Comparison of ENCODE assay signal across 31 mouse cellular contexts in the genomic region with DNA sequence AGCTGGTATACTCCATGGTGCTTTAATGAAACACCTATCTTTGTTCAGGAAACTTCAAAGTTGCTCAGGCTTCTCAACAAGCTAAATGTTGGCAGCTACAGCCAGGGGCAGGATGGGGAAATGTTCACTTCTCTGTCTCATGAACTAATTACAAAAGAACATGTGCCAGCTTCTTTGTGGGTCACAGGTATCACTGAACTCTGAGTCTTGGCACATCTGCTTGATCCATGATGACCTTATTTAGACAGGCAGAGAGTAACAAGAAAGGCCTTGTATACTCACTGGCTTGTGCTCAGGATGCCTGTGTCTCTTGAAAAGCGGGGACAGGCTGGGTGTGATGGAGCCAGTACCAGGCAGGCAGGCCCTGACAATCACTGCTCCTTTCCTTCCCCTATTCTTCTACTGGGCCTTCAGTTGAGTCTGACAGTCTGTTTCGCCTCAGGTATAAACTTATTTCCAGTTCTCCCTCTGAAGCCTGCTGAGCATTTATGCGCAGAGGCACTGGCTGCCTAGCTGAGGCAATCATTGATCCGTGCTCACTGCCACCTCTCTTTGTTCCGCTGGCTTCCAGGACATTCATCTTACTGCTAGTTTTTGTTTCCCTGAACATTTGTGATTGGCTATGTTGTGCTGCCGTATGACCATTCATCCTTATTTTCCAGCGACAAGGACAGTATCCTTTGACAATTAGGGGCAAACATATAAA.
DNase-seq lines count a peak whose midpoint lies in the region; ATAC-seq and TF ChIP-seq lines count a peak whose summit lies in the region.
"Had no signal": no experiment of that assay in that cellular context is flagged by ENCODE, and none has a peak within 500 bp of the region (broad histone marks: within the 10 kb centered on the region; RNA-seq: fewer than 3 reads in every experiment).

No protein-coding gene starts in this region.

- H3K9me3 ChIP-seq in hindbrain, embryonic 10.5 days = no peaks in the 10 kb centered on the region
- no peaks in the 10 kb centered on the region for H3K9me3 ChIP-seq in hindbrain, embryonic 14.5 days (ENCODE audit: control insufficient read depth, low read length)
- no peaks in the 10 kb centered on the region for H3K9me3 ChIP-seq in neural tube, embryonic 12.5 days
- H3K9me3 ChIP-seq in neural tube, embryonic 15.5 days (replicated peaks) = no peaks in the 10 kb centered on the region
- H3K9me3 ChIP-seq in hindbrain, embryonic 16.5 days (ENCODE audit: control insufficient read depth, low read length) = no peaks in the 10 kb centered on the region
- H3K9me3 ChIP-seq in midbrain, postnatal 0 days (ENCODE audit: low read length) = no peaks in the 10 kb centered on the region
- H3K9me3 ChIP-seq: embryonic facial prominence, embryonic 13.5 days; G1E; heart, embryonic 13.5 days; liver, embryonic 15.5 days; lung, embryonic 15.5 days had no signal

- H3K4me3 ChIP-seq in hindbrain, embryonic 10.5 days = no peak overlapping the region
- no peak overlapping the region for H3K4me3 ChIP-seq in hindbrain, embryonic 14.5 days (replicated peaks; ENCODE audit: low read length)
- no peak overlapping the region for H3K4me3 ChIP-seq in neural tube, embryonic 12.5 days
- H3K4me3 ChIP-seq in neural tube, embryonic 15.5 days (replicated peaks) = no peak overlapping the region
- no peak overlapping the region for H3K4me3 ChIP-seq in hindbrain, embryonic 16.5 days (ENCODE audit: low read length)
- no peak overlapping the region for H3K4me3 ChIP-seq in midbrain, postnatal 0 days (ENCODE audit: low read depth, low read length)
- H3K4me3 ChIP-seq: embryonic facial prominence, embryonic 13.5 days; erythroblast, embryonic 14.5 days; heart, adult 2 months; heart, embryonic 13.5 days; liver, embryonic 15.5 days; lung, embryonic 15.5 days; megakaryocyte, embryonic 14.5 days had no signal

- H3K36me3 ChIP-seq in hindbrain, embryonic 10.5 days = no peaks in the 10 kb centered on the region
- H3K36me3 ChIP-seq in hindbrain, embryonic 14.5 days (replicated peaks; ENCODE audit: control insufficient read depth, insufficient read depth) = no peaks in the 10 kb centered on the region
- H3K36me3 ChIP-seq in neural tube, embryonic 12.5 days = no peaks in the 10 kb centered on the region
- H3K36me3 ChIP-seq in neural tube, embryonic 15.5 days = no peaks in the 10 kb centered on the region
- H3K36me3 ChIP-seq in hindbrain, embryonic 16.5 days (ENCODE audit: control insufficient read depth, insufficient read depth, low read length) = no peaks in the 10 kb centered on the region
- no peaks in the 10 kb centered on the region for H3K36me3 ChIP-seq in midbrain, postnatal 0 days (ENCODE audit: insufficient read depth, low read length)
- H3K36me3 ChIP-seq: embryonic facial prominence, embryonic 13.5 days; G1E; heart, embryonic 13.5 days; liver, embryonic 15.5 days; lung, embryonic 15.5 days had no signal

- peaks cover 5% of the 10 kb centered on the region; the same call in 1 of the 2 replicates for H3K4me1 ChIP-seq in hindbrain, embryonic 10.5 days (replicated peaks)
- peaks cover 18% of the 10 kb centered on the region for H3K4me1 ChIP-seq in hindbrain, embryonic 14.5 days (replicated peaks; ENCODE audit: control insufficient read depth, insufficient read depth, low read length)
- 0 out of 2 replicates have a peak, but pooled peaks cover 2% of the 10 kb centered on the region for H3K4me1 ChIP-seq in neural tube, embryonic 12.5 days
- peaks cover 17% of the 10 kb centered on the region for H3K4me1 ChIP-seq in neural tube, embryonic 15.5 days
- no peaks in the 10 kb centered on the region; the same call in 1 of the 2 replicates for H3K4me1 ChIP-seq in hindbrain, embryonic 16.5 days (ENCODE audit: control insufficient read depth, insufficient read depth, low read depth, low read length)
- H3K4me1 ChIP-seq in midbrain, postnatal 0 days (ENCODE audit: insufficient read depth, low read length) = no peaks in the 10 kb centered on the region; the same call in 1 of the 2 replicates
- H3K4me1 ChIP-seq: heart, embryonic 13.5 days; liver, embryonic 15.5 days; lung, embryonic 15.5 days; megakaryocyte, embryonic 14.5 days had no signal

- H3K27ac ChIP-seq in hindbrain, embryonic 10.5 days = peak overlapping the region; percentile 35; the same call in 1 of the 2 replicates
- no peak overlapping the region for H3K27ac ChIP-seq in hindbrain, embryonic 14.5 days
- no peak overlapping the region for H3K27ac ChIP-seq in neural tube, embryonic 12.5 days
- H3K27ac ChIP-seq in neural tube, embryonic 15.5 days (replicated peaks) = no peak overlapping the region
- no peak overlapping the region for H3K27ac ChIP-seq in hindbrain, embryonic 16.5 days (ENCODE audit: low read depth, low read length)
- no peak overlapping the region for H3K27ac ChIP-seq in midbrain, postnatal 0 days (ENCODE audit: low read depth, low read length)
- H3K27ac ChIP-seq: embryonic facial prominence, embryonic 13.5 days; heart, adult 2 months; heart, embryonic 13.5 days; liver, embryonic 15.5 days; lung, embryonic 15.5 days; stomach, postnatal 0 days had no signal

- 67% methylated on average over 7 of the region's 7 CpGs for WGBS in hindbrain, embryonic 10.5 days
- 39% methylated on average over 7 of the region's 7 CpGs for WGBS in hindbrain, embryonic 14.5 days
- WGBS in neural tube, embryonic 12.5 days = 38% methylated on average over 7 of the region's 7 CpGs
- WGBS in neural tube, embryonic 15.5 days = 33% methylated on average over 7 of the region's 7 CpGs
- WGBS in hindbrain, embryonic 16.5 days = 42% methylated on average over 7 of the region's 7 CpGs
- WGBS in midbrain, postnatal 0 days = 43% methylated on average over 7 of the region's 7 CpGs

- H3K4me2 ChIP-seq in hindbrain, embryonic 14.5 days (replicated peaks) = no peak overlapping the region
- H3K4me2 ChIP-seq in neural tube, embryonic 12.5 days (replicated peaks) = no peak overlapping the region
- no peak overlapping the region for H3K4me2 ChIP-seq in neural tube, embryonic 15.5 days
- no peak overlapping the region for H3K4me2 ChIP-seq in hindbrain, embryonic 16.5 days (ENCODE audit: low read length)
- H3K4me2 ChIP-seq in midbrain, postnatal 0 days (ENCODE audit: low read depth, low read length, poor library complexity, severe bottlenecking) = no peak overlapping the region
- H3K4me2 ChIP-seq: embryonic facial prominence, embryonic 13.5 days; heart, embryonic 13.5 days; liver, embryonic 15.5 days; lung, embryonic 15.5 days had no signal

- H3K9ac ChIP-seq in hindbrain, embryonic 14.5 days = no peak overlapping the region
- H3K9ac ChIP-seq in neural tube, embryonic 12.5 days = no peak overlapping the region
- no peak overlapping the region for H3K9ac ChIP-seq in neural tube, embryonic 15.5 days (replicated peaks)
- H3K9ac ChIP-seq in hindbrain, embryonic 16.5 days (ENCODE audit: low read depth, low read length) = no peak overlapping the region; the same call in 1 of the 2 replicates
- no peak overlapping the region for H3K9ac ChIP-seq in midbrain, postnatal 0 days (replicated peaks; ENCODE audit: low read length, poor library complexity, severe bottlenecking)
- H3K9ac ChIP-seq: embryonic facial prominence, embryonic 13.5 days; heart, embryonic 13.5 days; liver, embryonic 15.5 days; lung, embryonic 15.5 days had no signal

- no peak for ATAC-seq in hindbrain, embryonic 14.5 days (ENCODE audit: low FRiP score)
- ATAC-seq in neural tube, embryonic 12.5 days (ENCODE audit: low FRiP score, low read depth) = peak; percentile 51
- no peak for ATAC-seq in neural tube, embryonic 15.5 days (ENCODE audit: low FRiP score)
- peak; percentile 45; the same call in 1 of the 2 replicates for ATAC-seq in hindbrain, embryonic 16.5 days
- ATAC-seq in midbrain, postnatal 0 days (ENCODE audit: low FRiP score) = peak; percentile 16; the same call in 1 of the 2 replicates
- ATAC-seq: forebrain, embryonic 16.5 days; inflammation-experienced regulatory T-cells, adult 6 months; Patski had no signal

- H3K27me3 ChIP-seq in hindbrain, embryonic 10.5 days (ENCODE audit: insufficient read depth, poor library complexity, severe bottlenecking) = no peaks in the 10 kb centered on the region
- H3K27me3 ChIP-seq in hindbrain, embryonic 14.5 days (ENCODE audit: control insufficient read depth, insufficient read depth, low read length) = no peaks in the 10 kb centered on the region
- H3K27me3 ChIP-seq in neural tube, embryonic 12.5 days (replicated peaks) = no peaks in the 10 kb centered on the region
- H3K27me3 ChIP-seq in neural tube, embryonic 15.5 days (replicated peaks) = no peaks in the 10 kb centered on the region
- H3K27me3 ChIP-seq in hindbrain, embryonic 16.5 days (replicated peaks; ENCODE audit: control insufficient read depth, insufficient read depth, low read length) = no peaks in the 10 kb centered on the region
- H3K27me3 ChIP-seq in midbrain, postnatal 0 days (ENCODE audit: insufficient read depth, low read length) = no peaks in the 10 kb centered on the region
- H3K27me3 ChIP-seq: CH12.LX; heart, embryonic 13.5 days; liver, embryonic 15.5 days; lung, embryonic 15.5 days; megakaryocyte, embryonic 14.5 days; Patski had no signal

- DNase-seq in hindbrain, embryonic 10.5 days (ENCODE audit: low spot score) = no peak
- no peak for DNase-seq in hindbrain, embryonic 14.5 days (ENCODE audit: low spot score)
- no peak for DNase-seq in midbrain, postnatal 0 days (ENCODE audit: low spot score)
- no peak for DNase-seq in gastrocnemius, adult 8-10 months (ENCODE audit: low spot score in 2 of 2)
- no peak for DNase-seq in cerebellum, adult 9-10 months
- DNase-seq: adrenal gland, adult 2 months; cerebellum, adult 18-20 months; cerebellum, postnatal 25 days; gastrocnemius, postnatal 14 days; heart, adult 2 months; kidney, adult 8-10 months; kidney, postnatal 25 days; lung, postnatal 36 days; right cerebral cortex, postnatal 14 days; thymus, adult 2 months; thymus, postnatal 4 days had no signal

- TF ChIP-seq CTCF in midbrain, postnatal 0 days (IDR thresholded peaks at IDR 0.05) = no peak

Comparison
In these comparisons a context has a peak if more than half of its experiments do, and no peak if none do; other contexts are left out.
1. ATAC-seq: peak in neural tube, embryonic 12.5 days (single experiment), hindbrain, embryonic 16.5 days (single experiment) and midbrain, postnatal 0 days (single experiment); none in hindbrain, embryonic 14.5 days (single experiment) and neural tube, embryonic 15.5 days (single experiment).